Mouse (Mus musculus) olfactory bulb, adult 2 months (tissue): ENCODE measurements around the gene Nup35. TPM values are rescaled to one million over a fixed set of nuclear protein-coding genes. Genes with fewer than 3 reads are reported as not detected.

Experiments
- H3K27ac ChIP-seq: fragments of 200-500 bp; 2 replicates; pipeline ENCODE4 v1.5.1; 2012; ENCODE audit warnings: low read depth, low read length; ENCODE audit not compliant: insufficient read depth
- H3K4me1 ChIP-seq: fragments of 200-500 bp; 2 replicates; pipeline ENCODE4 v1.6.1; 2012; ENCODE audit warnings: low read length; ENCODE audit not compliant: control insufficient read depth, insufficient read depth
- H3K4me3 ChIP-seq: fragments of 200-500 bp; 2 replicates; pipeline ENCODE4 v1.5.1; 2012; ENCODE audit warnings: mild to moderate bottlenecking, low read depth, low read length, moderate library complexity; ENCODE audit not compliant: insufficient read depth
- CTCF ChIP-seq: fragments of 200-500 bp; IDR thresholded peaks from 2 replicates; pipeline ENCODE4 v1.5.1; 2012; ENCODE audit warnings: low read depth, mild to moderate bottlenecking, low read length, moderate library complexity; ENCODE audit not compliant: insufficient read depth
- POLR2A ChIP-seq: fragments of 200-500 bp; IDR thresholded peaks from 2 replicates; pipeline ENCODE4 v1.6.1; 2012; ENCODE audit warnings: mild to moderate bottlenecking, low read depth, low read length, moderate library complexity; ENCODE audit not compliant: insufficient read depth
- WGBS: fragments of 180-500 bp; shearing (Covaris S2); methylation state at CpG from one replicate; pipeline ENCODE4 v1.1.7; 2018; 5-methylcytosine and 5-hydroxymethylcytosine counted together
- polyA plus RNA-seq: library from polyadenylated mRNA; stranded (reverse); fragments of >200 nt; gene quantifications from 2 replicates; pipeline ENCODE4 v1.2.4, GENCODE M21; 2012; ENCODE audit warnings: low replicate concordance; ENCODE audit not compliant: missing spikeins, insufficient read depth, insufficient read length

Gene Nup35
- polyA plus RNA-seq, 1 experiment, result not detected

DNA sequence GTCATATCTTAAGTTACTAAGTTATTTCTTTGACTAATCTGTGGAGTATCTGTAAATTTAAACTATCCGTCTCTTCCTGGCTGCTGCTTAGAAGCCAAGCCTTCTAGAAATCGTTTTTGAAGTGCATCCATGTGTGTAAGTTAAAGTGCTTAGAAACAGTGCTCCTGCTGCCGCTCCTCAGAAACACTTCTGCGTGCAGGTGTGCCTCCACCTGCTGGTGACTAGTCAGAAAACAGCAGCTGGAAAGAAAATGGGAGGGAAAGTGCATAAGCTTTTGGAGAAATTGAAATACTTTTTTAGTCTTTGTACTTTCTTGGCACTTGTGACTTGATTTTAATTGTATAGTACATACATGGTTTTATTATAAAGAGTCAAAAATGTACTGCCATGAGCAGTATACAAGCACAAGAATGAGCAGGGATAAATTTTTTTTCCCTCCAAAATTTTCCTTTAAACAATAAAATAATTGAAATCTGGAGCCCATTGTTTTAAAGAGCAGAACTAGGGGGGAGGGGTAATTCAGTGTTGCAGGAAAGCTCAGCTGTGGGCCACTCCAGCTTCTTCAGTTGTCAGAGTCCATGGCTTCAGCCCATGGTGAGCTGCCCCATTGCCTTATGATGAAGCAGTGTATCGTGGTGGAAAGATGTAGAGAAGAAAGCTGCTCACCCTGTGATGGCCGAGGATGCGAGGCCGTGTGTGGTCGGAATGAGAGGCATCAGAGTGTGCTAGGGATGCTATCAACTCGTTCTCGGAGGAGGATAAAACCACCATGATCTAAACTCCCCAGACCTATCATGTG lies 53.0 kb downstream of the Nup35 start:
- H3K27ac ChIP-seq, result no peak overlapping the region
- WGBS, result 75% methylated on average over 11 of the region's 11 CpGs
- no peaks in the 10 kb centered on the region for H3K4me1 ChIP-seq
- TF ChIP-seq POLR2A (no peak), CTCF (0 out of 2 replicates have a peak, but pooled peaks have one; percentile 25)
- no peak overlapping the region for H3K4me3 ChIP-seq

- 71% methylated on average over 8 of the region's 8 CpGs for WGBS
- TF ChIP-seq POLR2A (no peak), CTCF (no peak)
Measured at GRCm38 (mm10) chr2:80678803-80679202, 61.8 kb downstream of the Nup35 start.

GRCm38 (mm10) chr2:80683727-80684239 lies 66.7 kb downstream of the Nup35 start:
- WGBS, result 77% methylated on average over 6 of the region's 6 CpGs
- H3K4me3 ChIP-seq, result no peak overlapping the region
- H3K4me1 ChIP-seq, result no peaks in the 10 kb centered on the region
- no peak overlapping the region for H3K27ac ChIP-seq
- TF ChIP-seq POLR2A (no peak), CTCF (no peak)

More at GRCm38 (mm10) chr2:80678803-80679202, 61.8 kb downstream of the Nup35 start:
- Histone ChIP-seq H3K4me3 (no peak overlapping the region), H3K4me1 (no peaks in the 10 kb centered on the region), H3K27ac (no peak overlapping the region)

DNA sequence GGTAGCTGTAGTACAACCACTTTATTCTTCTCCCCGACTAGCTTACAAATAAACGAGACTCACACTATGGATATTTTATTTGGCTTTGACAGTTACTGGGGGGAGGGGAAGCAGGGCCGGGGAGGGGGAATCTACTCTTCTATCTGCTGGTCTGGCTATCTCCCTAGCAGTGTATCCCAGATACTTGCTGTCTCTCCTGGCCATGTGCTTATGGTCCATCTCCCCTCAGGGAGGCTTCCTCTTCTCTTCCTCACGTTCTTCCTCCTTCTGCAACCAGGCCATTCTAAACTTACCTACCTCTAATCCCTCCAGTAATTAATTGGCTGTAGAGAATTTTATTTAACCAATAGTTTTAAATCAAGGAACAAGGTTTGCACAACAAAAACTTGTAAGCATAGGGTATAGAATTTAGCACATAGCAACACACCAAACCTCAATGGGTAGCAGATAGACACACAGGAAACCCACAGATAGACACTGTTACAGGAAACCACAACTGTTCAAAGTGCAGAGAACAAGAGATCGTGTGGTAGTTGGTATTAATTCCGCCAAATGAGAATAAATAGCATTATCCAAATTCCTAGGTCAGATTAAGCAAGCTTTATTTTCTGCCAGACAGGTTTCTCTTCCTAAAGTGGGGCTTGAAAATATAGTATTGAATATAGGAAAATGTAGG lies 67.5 kb downstream of the Nup35 start:
- 84% methylated on average over 6 of the region's 6 CpGs for WGBS

DNA sequence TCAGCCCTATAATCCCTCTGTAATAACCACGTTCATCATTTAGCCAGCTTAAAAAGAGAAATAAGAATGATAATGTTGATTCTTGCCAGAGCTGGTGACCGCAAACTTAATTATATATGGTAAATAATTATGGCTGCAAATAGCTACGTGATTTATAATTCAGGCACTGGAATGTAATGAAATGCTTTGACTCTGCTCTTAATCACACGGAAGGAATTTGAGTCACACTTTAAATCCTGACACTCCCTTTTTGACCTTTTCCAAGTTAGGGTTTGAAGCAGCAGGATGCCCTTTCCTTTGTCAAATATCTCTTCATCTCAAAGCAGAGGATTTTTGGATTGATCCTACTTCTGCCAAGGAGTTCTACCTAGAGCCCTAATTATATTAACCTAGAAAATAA lies 71.2 kb downstream of the Nup35 start:
- H3K4me1 ChIP-seq, result no peaks in the 10 kb centered on the region
- 14% methylated on average over 4 of the region's 4 CpGs for WGBS
- TF ChIP-seq POLR2A, result no peak
- no peak for TF ChIP-seq CTCF
- H3K4me3 ChIP-seq, result no peak overlapping the region
- no peak overlapping the region for H3K27ac ChIP-seq

More for the DNA sequence above, 67.5 kb downstream of the Nup35 start:
- TF ChIP-seq CTCF (no peak), POLR2A (no peak)
- no peak overlapping the region for H3K27ac ChIP-seq
- H3K4me1 ChIP-seq, result no peaks in the 10 kb centered on the region
- no peak overlapping the region for H3K4me3 ChIP-seq

DNA sequence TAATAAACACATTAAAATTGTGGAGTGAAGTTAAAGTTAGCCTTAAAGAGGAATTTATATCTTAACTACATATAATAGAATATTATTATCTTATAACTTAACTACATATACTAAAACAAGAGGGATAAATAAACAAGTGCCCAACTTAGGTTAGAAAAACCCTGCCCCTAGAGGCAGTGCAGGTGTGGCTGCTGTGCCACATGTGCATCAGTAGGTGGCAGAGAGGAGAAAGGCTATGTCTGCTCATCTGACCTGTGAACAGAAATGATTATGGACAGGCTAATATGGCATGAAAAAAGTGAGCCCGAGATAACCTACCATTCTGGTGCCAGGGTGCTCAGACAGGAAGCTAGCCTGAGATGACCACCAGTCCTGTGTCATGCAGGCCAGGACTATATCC lies 90.4 kb downstream of the Nup35 start:
- no peak for TF ChIP-seq POLR2A
- TF ChIP-seq CTCF, result no peak
- WGBS, result 79% methylated on average over 1 of the region's 1 CpGs
- no peak overlapping the region for H3K4me3 ChIP-seq
- H3K4me1 ChIP-seq, result no peaks in the 10 kb centered on the region
- no peak overlapping the region for H3K27ac ChIP-seq

Other genes starting within 250 kb of the Nup35 start
- not detected in 2 replicates for gene Frzb, start 169.6 kb upstream of the Nup35 start, polyA plus RNA-seq
- gene Nckap1, start 35.9 kb upstream of the Nup35 start, polyA plus RNA-seq, result 68.0 and 146 TPM in 2 replicates
- not detected in 2 replicates for gene Dusp19, start 191 bp upstream of the Nup35 start, polyA plus RNA-seq